Mouse (Mus musculus): ENCODE results near the gene Mreg. TPM values are rescaled to one million over a fixed set of nuclear protein-coding genes. Genes with fewer than 3 reads are reported as not detected.

Mreg gene
- total RNA-seq (2012; rRNA removed): 92.1 and 94.8 TPM in 2 replicates

- peaks cover 5 to 26% of the 10 kb centered on the region in 2 experiments for H3K4me1 ChIP-seq (ENCODE audit: control insufficient read depth in 2 of 2, insufficient read depth in 2 of 2, low read length in 2 of 2, poor library complexity in 1 of 2)
- peak within 1 kb of the TSS; percentile 95 to 99 for H3K4me3 ChIP-seq (ENCODE audit: insufficient read depth in 1 of 2, low read depth in 1 of 2, low read length in 2 of 2, poor library complexity in 1 of 2, severe bottlenecking in 1 of 2)
- TF ChIP-seq ZC3H11A (IDR thresholded peaks at IDR 0.05; ENCODE audit: borderline replicate concordance, low read depth, low read length): no peak
- TF ChIP-seq ZNF384 (IDR thresholded peaks at IDR 0.05; ENCODE audit: low read depth, low read length): peak; percentile 90
- no peak for TF ChIP-seq CHD2 (IDR thresholded peaks at IDR 0.05; ENCODE audit: low read depth, low read length)
- H3K9ac ChIP-seq (ENCODE audit: insufficient read depth, low read depth, low read length, poor library complexity, severe bottlenecking): peak within 1 kb of the TSS; percentile 97
- no peak for DNase-seq (ENCODE audit: low read depth, low spot score)
- peaks cover 10% of the 10 kb centered on the region; the same call in 1 of the 2 replicates for H3K36me3 ChIP-seq (ENCODE audit: control insufficient read depth, insufficient read depth, low read length, poor library complexity, severe bottlenecking)
- H3K9me3 ChIP-seq (ENCODE audit: control insufficient read depth, insufficient read depth, low read depth, low read length): no peaks in the 10 kb centered on the region
- H3K27ac ChIP-seq (ENCODE audit: insufficient read depth, low read depth, low read length, poor library complexity, severe bottlenecking): peak within 1 kb of the TSS; percentile 97
- in situ Hi-C loops (cut with MboI; ENCODE audit: low sequenced_read_pairs in 2 of 2, unreplicated experiment in 2 of 2): no loop called here
Observed at GRCm38 (mm10) chr1:72211701-72212699, at the start of gene Mreg. Mreg (minus strand) TSS chr1:72212307.

DNA sequence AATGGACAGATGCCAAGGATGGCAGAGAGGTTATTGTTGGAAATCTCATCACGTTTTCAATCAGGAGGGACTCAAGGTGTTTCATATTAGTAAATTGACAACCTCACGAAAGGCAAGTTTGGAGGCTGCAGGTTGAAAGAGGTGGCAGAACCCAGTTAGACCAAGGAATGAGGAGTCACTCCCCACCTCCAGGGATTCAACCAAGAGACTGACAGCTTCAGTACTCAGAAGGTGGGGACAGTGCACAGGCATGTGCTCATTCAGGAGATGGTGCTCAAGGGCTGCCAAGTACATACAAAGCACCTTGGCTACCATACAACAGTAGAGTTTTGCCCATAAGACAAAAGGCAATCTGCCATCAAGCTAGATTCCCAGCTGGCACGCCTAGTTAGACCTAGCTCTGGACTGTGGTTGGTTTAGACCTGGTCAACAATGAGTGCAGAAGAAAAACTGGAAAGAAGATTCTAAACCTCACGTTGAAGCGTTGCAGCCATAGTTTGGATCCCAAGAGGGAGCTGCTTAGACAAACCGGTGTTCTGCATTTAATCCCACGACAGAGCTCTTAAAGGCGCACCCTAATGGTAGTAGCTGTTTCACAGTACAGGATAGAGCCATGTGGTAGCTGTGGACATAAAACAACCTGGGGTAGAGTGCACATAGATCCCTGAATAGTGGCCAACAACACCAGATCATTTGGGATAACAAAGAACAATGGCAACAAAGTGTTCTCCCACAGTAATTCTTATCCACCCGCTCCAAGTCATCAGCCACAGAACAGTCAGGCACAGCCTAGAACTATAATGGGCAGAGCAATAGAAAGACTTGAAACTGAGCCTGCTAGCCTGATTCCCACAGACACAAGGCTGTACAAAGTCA is 44.5 kb upstream of the Mreg start:
- H3K9ac ChIP-seq (ENCODE audit: insufficient read depth, low read depth, low read length, poor library complexity, severe bottlenecking): no peak overlapping the region
- in situ Hi-C loops (cut with MboI; ENCODE audit: low sequenced_read_pairs in 2 of 2, unreplicated experiment in 2 of 2): no loop called here

DNA sequence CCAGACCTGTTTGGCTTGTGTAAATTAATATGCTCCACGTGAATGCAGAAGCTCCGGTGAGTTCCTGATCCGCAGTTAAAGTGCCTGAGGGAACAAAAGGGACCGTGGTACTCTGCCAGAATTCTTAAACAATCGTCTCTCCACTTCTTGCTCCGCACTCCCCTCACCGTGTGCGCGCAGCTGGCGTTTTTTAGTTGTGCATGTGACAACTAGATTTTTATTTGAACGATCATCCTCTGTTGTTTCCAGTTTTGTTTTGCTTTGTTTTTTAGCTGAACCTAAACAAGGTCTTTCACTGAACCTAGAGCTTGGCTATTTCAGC is 43.7 kb upstream of the Mreg start:
- Histone ChIP-seq H3K4me1 (ENCODE audit: control insufficient read depth in 2 of 2, insufficient read depth in 2 of 2, low read length in 2 of 2, poor library complexity in 1 of 2) (peaks cover 0 to 9% of the 10 kb centered on the region in 2 experiments; a peak in 1 of 4 replicates), H3K4me3 (ENCODE audit: insufficient read depth in 1 of 2, low read depth in 1 of 2, low read length in 2 of 2, poor library complexity in 1 of 2, severe bottlenecking in 1 of 2) (no peak overlapping the region), H3K9me3 (ENCODE audit: control insufficient read depth, insufficient read depth, low read depth, low read length) (no peaks in the 10 kb centered on the region), H3K36me3 (ENCODE audit: control insufficient read depth, insufficient read depth, low read length, poor library complexity, severe bottlenecking) (no peaks in the 10 kb centered on the region), H3K9ac (ENCODE audit: insufficient read depth, low read depth, low read length, poor library complexity, severe bottlenecking) (peak overlapping the region; percentile 9; the same call in 1 of the 2 replicates), H3K27ac (ENCODE audit: insufficient read depth, low read depth, low read length, poor library complexity, severe bottlenecking) (no peak overlapping the region)
- no peak for TF ChIP-seq ZC3H11A (IDR thresholded peaks at IDR 0.05; ENCODE audit: borderline replicate concordance, low read depth, low read length)
- no peak for TF ChIP-seq CHD2 (IDR thresholded peaks at IDR 0.05; ENCODE audit: low read depth, low read length)
- TF ChIP-seq ZNF384 (IDR thresholded peaks at IDR 0.05; ENCODE audit: low read depth, low read length): no peak
- no peak for TF ChIP-seq HCFC1 (IDR thresholded peaks at IDR 0.05; ENCODE audit: borderline replicate concordance, insufficient read depth, low read length)
- no peak for TF ChIP-seq MAFK (IDR thresholded peaks at IDR 0.05; ENCODE audit: insufficient read depth, low read depth, low read length)
- in situ Hi-C loops (cut with MboI; ENCODE audit: low sequenced_read_pairs in 2 of 2, unreplicated experiment in 2 of 2): no loop called here
- no peak for DNase-seq (ENCODE audit: low read depth, low spot score)

More for the DNA sequence above, 44.5 kb upstream of the Mreg start:
- no peak overlapping the region for H3K4me3 ChIP-seq (ENCODE audit: insufficient read depth in 1 of 2, low read depth in 1 of 2, low read length in 2 of 2, poor library complexity in 1 of 2, severe bottlenecking in 1 of 2)
- no peak overlapping the region for H3K27ac ChIP-seq (ENCODE audit: insufficient read depth, low read depth, low read length, poor library complexity, severe bottlenecking)
- no peak for TF ChIP-seq CHD2 (IDR thresholded peaks at IDR 0.05; ENCODE audit: low read depth, low read length)
- no peak for TF ChIP-seq HCFC1 (IDR thresholded peaks at IDR 0.05; ENCODE audit: borderline replicate concordance, insufficient read depth, low read length)
- no peak for TF ChIP-seq ZC3H11A (IDR thresholded peaks at IDR 0.05; ENCODE audit: borderline replicate concordance, low read depth, low read length)
- no peak for TF ChIP-seq ZNF384 (IDR thresholded peaks at IDR 0.05; ENCODE audit: low read depth, low read length)
- TF ChIP-seq MAFK (IDR thresholded peaks at IDR 0.05; ENCODE audit: insufficient read depth, low read depth, low read length): no peak
- no peaks in the 10 kb centered on the region for H3K9me3 ChIP-seq (ENCODE audit: control insufficient read depth, insufficient read depth, low read depth, low read length)
- DNase-seq (ENCODE audit: low read depth, low spot score): no peak
- H3K36me3 ChIP-seq (ENCODE audit: control insufficient read depth, insufficient read depth, low read length, poor library complexity, severe bottlenecking): no peaks in the 10 kb centered on the region
- peaks cover 0 to 6% of the 10 kb centered on the region in 2 experiments; a peak in 1 of 4 replicates for H3K4me1 ChIP-seq (ENCODE audit: control insufficient read depth in 2 of 2, insufficient read depth in 2 of 2, low read length in 2 of 2, poor library complexity in 1 of 2)

DNA sequence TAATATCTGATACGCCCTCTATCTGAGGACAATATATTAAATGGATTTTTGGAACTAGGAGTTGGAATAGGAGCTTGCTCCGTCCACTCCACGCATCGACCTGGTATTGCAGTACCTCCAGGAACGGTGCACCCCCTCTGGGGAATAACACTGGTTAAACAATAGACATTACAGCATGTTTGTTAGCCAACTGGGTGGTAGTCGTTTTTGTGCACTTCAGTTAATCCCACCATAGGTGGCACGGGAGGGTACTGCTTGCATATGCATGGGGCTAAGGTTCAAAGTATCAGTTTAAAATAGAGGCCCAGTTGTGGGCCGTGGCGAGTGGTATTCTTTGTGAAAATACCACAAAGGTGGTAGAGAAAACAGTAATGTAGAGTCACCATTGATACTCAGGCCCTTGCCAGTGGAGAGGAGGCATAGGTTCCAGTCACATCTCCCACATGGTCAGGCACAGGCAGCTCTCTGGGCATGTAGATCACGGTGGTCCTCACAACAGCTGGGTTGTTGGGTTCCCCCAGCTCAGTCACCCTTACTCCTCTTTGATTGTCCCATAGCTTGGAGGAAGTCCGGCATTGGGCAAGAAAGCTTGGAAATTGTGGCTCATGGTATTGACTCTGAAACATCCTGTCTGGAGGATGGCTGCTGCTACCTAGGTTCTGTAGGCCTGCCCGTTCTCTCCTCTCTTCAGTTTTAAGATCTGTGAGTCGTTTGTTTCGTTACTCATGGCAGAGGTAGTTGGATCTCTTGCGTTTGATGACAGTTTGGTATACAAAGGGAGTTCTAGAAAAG is 43.2 kb upstream of the Mreg start:
- peak overlapping the region; percentile 9 for H3K9ac ChIP-seq (ENCODE audit: insufficient read depth, low read depth, low read length, poor library complexity, severe bottlenecking)
- in situ Hi-C loops (cut with MboI; ENCODE audit: low sequenced_read_pairs in 2 of 2, unreplicated experiment in 2 of 2): no loop called here
- 0 out of 2 replicates have a peak overlapping the region, but pooled peaks have one; percentile 12 for H3K27ac ChIP-seq (ENCODE audit: insufficient read depth, low read depth, low read length, poor library complexity, severe bottlenecking)
- no peaks in the 10 kb centered on the region for H3K9me3 ChIP-seq (ENCODE audit: control insufficient read depth, insufficient read depth, low read depth, low read length)
- H3K4me3 ChIP-seq (ENCODE audit: insufficient read depth in 1 of 2, low read depth in 1 of 2, low read length in 2 of 2, poor library complexity in 1 of 2, severe bottlenecking in 1 of 2): no peak overlapping the region
- H3K4me1 ChIP-seq (ENCODE audit: control insufficient read depth in 2 of 2, insufficient read depth in 2 of 2, low read length in 2 of 2, poor library complexity in 1 of 2): peaks cover 0 to 9% of the 10 kb centered on the region in 2 experiments; a peak in 1 of 4 replicates
- H3K36me3 ChIP-seq (ENCODE audit: control insufficient read depth, insufficient read depth, low read length, poor library complexity, severe bottlenecking): no peaks in the 10 kb centered on the region
- DNase-seq (ENCODE audit: low read depth, low spot score): no peak
- peak; percentile 75; the same call in 1 of the 2 replicates for TF ChIP-seq HCFC1 (IDR thresholded peaks at IDR 0.05; ENCODE audit: borderline replicate concordance, insufficient read depth, low read length)
- no peak for TF ChIP-seq ZNF384 (IDR thresholded peaks at IDR 0.05; ENCODE audit: low read depth, low read length)
